Mouse (Mus musculus): ENCODE results near the gene Fam133b. TPM values are rescaled to one million over a fixed set of nuclear protein-coding genes. Genes with fewer than 3 reads are reported as not detected.

Gene Fam133b
- 23.9 and 24.3 TPM in 2 replicates for total RNA-seq (2014; rRNA removed)
- 20.3 and 25.1 TPM in 2 replicates for polyA plus RNA-seq (2015; fragmentation: Nextera tagmentation; extraction: Ambion mirVana)

DNA sequence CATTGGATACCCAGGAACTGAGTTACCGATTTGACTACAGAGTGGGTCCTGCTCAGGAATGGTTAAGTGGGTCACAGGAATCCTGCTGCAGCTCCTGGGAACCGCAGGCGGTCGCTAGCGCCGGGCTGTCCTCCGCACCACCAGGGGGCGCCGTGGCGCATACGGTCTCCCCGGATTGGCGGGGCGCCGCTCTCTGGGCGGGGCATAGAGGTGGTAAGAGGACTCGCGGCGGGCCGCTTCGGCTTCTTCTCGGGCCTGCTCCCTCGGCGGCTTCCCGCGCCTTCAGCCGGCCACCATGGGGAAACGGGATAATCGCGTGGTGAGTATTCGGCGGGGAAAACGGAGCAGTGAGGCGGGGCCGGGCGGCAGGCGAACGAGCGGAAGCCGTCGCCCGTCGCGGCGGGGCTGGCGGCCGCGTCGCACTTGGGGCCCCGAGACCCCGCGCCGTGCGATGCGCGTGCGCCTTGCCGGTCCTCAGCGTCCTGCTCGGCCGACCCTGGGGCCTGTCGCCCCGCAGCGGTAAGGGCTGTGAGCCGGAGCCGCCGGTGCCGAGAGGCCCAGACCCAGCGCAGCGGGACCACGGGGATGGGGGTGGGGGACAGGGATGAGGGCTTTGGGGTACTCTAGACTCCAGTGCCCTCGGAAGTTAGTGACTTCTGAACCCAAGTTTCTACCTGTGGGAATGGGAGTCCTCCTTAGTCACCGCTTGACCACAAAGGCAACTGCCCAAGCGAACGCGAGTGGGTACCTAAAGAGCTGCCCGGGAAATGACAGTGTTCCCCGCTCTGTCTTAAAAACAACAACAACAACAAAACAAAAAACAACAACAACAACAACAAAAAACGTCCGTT, at the start of gene Fam133b:
Gene Fam133b (plus strand): TSS at position 205 of the 851 bp plus-strand sequence.
- Histone ChIP-seq H3K4me1 (ENCODE audit: insufficient read depth, low read length) (peaks cover 5% of the 10 kb centered on the region; the same call in 1 of the 2 replicates), H3K9me3 (ENCODE audit: low read length) (no peaks in the 10 kb centered on the region), H3K27me3 (ENCODE audit: insufficient read depth, low read length) (no peaks in the 10 kb centered on the region), H3K4me3 (ENCODE audit: low read depth, low read length) (peak within 1 kb of the TSS; percentile 79), H3K4me2 (ENCODE audit: low read depth, low read length, poor library complexity, severe bottlenecking) (peak within 1 kb of the TSS; percentile 61), H3K9ac (replicated peaks; ENCODE audit: low read length, poor library complexity, severe bottlenecking) (peak within 1 kb of the TSS; percentile 87), H3K36me3 (ENCODE audit: insufficient read depth, low read length) (no peaks in the 10 kb centered on the region), H3K27ac (ENCODE audit: low read depth, low read length) (peak within 1 kb of the TSS; percentile 84)
- peak; percentile 95 for TF ChIP-seq CTCF (IDR thresholded peaks at IDR 0.05)
- DNase-seq (ENCODE audit: low spot score) (peak; percentile 94), ATAC-seq (ENCODE audit: low FRiP score) (peak; percentile 96)
- WGBS = under 1% methylated on average over 65 of the region's 80 CpGs

DNA sequence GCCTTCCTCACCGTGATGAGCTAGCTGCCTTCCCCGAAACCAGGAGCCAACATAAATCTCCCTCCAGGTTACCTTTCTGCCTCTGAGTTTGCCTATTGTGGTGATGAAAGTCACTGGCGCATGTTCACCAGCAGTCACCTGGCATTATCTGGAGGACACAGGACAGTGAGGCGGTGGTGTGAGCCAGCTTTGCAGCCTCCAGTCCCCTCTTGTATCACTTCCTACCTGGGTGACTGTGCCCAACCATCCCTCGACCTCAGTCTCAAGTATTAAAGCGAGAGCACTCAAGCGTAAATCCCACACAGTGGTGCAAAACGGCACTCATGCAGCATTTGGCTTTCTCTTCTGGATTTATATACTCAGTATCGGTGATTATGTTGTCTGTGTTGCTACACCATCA, 49.7 kb upstream of the Fam133b start:
- no peak for TF ChIP-seq CTCF (IDR thresholded peaks at IDR 0.05)
- 89% methylated on average over 9 of the region's 9 CpGs for WGBS
- Histone ChIP-seq H3K4me1 (ENCODE audit: insufficient read depth, low read length) (no peaks in the 10 kb centered on the region), H3K27me3 (ENCODE audit: insufficient read depth, low read length) (no peaks in the 10 kb centered on the region), H3K9ac (replicated peaks; ENCODE audit: low read length, poor library complexity, severe bottlenecking) (no peak overlapping the region), H3K9me3 (ENCODE audit: low read length) (no peaks in the 10 kb centered on the region), H3K4me2 (ENCODE audit: low read depth, low read length, poor library complexity, severe bottlenecking) (no peak overlapping the region), H3K4me3 (ENCODE audit: low read depth, low read length) (no peak overlapping the region), H3K27ac (ENCODE audit: low read depth, low read length) (no peak overlapping the region), H3K36me3 (ENCODE audit: insufficient read depth, low read length) (no peaks in the 10 kb centered on the region)
- ATAC-seq (ENCODE audit: low FRiP score) = no peak
- DNase-seq (ENCODE audit: low spot score) = no peak

- Histone ChIP-seq H3K4me2 (ENCODE audit: low read depth, low read length, poor library complexity, severe bottlenecking) (no peak overlapping the region), H3K36me3 (ENCODE audit: insufficient read depth, low read length) (no peaks in the 10 kb centered on the region), H3K9ac (replicated peaks; ENCODE audit: low read length, poor library complexity, severe bottlenecking) (no peak overlapping the region), H3K4me1 (ENCODE audit: insufficient read depth, low read length) (no peaks in the 10 kb centered on the region), H3K27me3 (ENCODE audit: insufficient read depth, low read length) (no peaks in the 10 kb centered on the region), H3K4me3 (ENCODE audit: low read depth, low read length) (no peak overlapping the region), H3K9me3 (ENCODE audit: low read length) (no peaks in the 10 kb centered on the region), H3K27ac (ENCODE audit: low read depth, low read length) (no peak overlapping the region)
- ATAC-seq (ENCODE audit: low FRiP score) = no peak
- 90% methylated on average over 8 of the region's 8 CpGs for WGBS
- TF ChIP-seq CTCF (IDR thresholded peaks at IDR 0.05) = no peak
- DNase-seq (ENCODE audit: low spot score) = no peak
Observed at GRCm38 (mm10) chr5:3494452-3495187, 49.0 kb upstream of the Fam133b start.

DNA sequence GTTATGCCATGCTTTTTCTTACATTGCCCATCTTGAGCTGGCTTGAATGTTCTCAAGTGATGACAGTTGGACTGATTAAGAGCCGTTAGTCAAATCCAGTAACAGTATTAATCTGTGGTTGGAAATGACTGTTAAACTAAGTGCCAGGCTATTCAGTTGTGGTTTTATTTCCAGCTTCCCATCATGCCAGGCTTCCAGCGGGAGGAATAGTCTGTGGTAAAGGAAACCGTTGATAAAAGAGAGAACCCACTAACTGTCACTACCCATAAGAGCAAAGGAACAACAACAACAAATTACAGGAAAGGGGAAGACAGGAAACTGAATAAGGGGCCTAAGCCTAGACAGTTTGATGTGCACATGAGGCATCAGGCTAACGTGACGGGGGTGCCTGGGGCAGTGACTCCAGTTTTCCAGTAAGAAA, 46.1 kb upstream of the Fam133b start:
- Histone ChIP-seq H3K4me3 (ENCODE audit: low read depth, low read length) (no peak overlapping the region), H3K27ac (ENCODE audit: low read depth, low read length) (no peak overlapping the region), H3K4me2 (ENCODE audit: low read depth, low read length, poor library complexity, severe bottlenecking) (no peak overlapping the region), H3K27me3 (ENCODE audit: insufficient read depth, low read length) (no peaks in the 10 kb centered on the region), H3K9ac (replicated peaks; ENCODE audit: low read length, poor library complexity, severe bottlenecking) (no peak overlapping the region), H3K4me1 (ENCODE audit: insufficient read depth, low read length) (no peaks in the 10 kb centered on the region), H3K9me3 (ENCODE audit: low read length) (no peaks in the 10 kb centered on the region), H3K36me3 (ENCODE audit: insufficient read depth, low read length) (no peaks in the 10 kb centered on the region)
- DNase-seq (ENCODE audit: low spot score) (no peak), ATAC-seq (ENCODE audit: low FRiP score) (no peak)
- no peak for TF ChIP-seq CTCF (IDR thresholded peaks at IDR 0.05)
- 86% methylated on average over 5 of the region's 5 CpGs for WGBS

GRCm38 (mm10) chr5:3500298-3500697, 43.3 kb upstream of the Fam133b start:
- TF ChIP-seq CTCF (IDR thresholded peaks at IDR 0.05) = no peak
- WGBS = 88% methylated on average over 5 of the region's 5 CpGs
- DNase-seq (ENCODE audit: low spot score) = no peak
- Histone ChIP-seq H3K9ac (replicated peaks; ENCODE audit: low read length, poor library complexity, severe bottlenecking) (no peak overlapping the region), H3K27ac (ENCODE audit: low read depth, low read length) (no peak overlapping the region), H3K9me3 (ENCODE audit: low read length) (no peaks in the 10 kb centered on the region), H3K36me3 (ENCODE audit: insufficient read depth, low read length) (no peaks in the 10 kb centered on the region), H3K4me1 (ENCODE audit: insufficient read depth, low read length) (no peaks in the 10 kb centered on the region), H3K4me2 (ENCODE audit: low read depth, low read length, poor library complexity, severe bottlenecking) (no peak overlapping the region), H3K27me3 (ENCODE audit: insufficient read depth, low read length) (no peaks in the 10 kb centered on the region), H3K4me3 (ENCODE audit: low read depth, low read length) (no peak overlapping the region)
- ATAC-seq (ENCODE audit: low FRiP score) = no peak

Data from midbrain, postnatal 0 days (tissue).